Mouse (Mus musculus): ENCODE data around the gene Spc24.
A peak's percentile ranks its signal among the peaks of the same experiment; 100 is the strongest.
"Not testable (repeated sequence)": the region's sequence is repeated elsewhere in the genome, so short reads cannot be mapped to it uniquely, and the experiment has no call there.

Spc24 gene

GRCm38 (mm10) chr9:21784517-21785307, 24.6 kb upstream of the Spc24 start:
- no peak for DNase-seq (ENCODE audit: low read depth)

DNA sequence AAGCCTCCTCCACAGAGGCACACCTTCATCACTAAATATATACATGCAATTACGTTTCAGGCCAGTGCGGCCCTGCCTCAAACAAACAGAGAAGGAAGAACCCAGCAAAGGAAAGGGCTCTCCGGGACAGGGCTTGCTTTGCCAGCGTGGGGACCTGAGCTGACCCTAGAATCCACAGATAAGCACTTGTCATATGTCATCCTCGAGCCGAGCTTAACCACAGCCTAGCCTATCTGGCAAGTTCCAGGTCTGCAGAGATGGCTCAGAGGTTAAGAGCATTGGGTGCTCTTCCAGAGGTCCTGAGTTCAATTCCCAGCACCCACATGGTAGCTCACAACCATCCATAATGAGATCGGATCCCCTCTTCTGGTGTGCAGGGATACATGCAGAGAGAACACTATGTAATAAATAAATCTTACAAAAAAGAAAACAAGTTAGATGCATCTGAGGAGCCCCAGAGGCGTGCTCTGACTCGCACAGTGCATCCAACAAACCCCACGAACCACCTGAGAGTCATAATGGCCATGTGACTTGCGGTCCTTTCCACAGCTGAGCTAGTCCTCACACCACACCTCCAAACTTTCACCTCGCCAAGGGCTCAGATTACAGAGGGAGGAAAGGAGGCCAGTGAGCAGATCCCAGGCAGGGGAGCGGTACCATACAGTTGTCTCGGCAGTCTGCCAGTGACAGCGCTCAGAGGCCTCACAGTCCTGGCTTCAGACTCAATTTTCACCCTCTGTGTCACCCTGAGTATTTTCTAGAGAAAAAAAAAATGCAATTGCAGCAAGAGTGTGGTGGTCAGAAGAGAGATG, 21.8 kb upstream of the Spc24 start:
- no peak for DNase-seq (ENCODE audit: low read depth)

DNA sequence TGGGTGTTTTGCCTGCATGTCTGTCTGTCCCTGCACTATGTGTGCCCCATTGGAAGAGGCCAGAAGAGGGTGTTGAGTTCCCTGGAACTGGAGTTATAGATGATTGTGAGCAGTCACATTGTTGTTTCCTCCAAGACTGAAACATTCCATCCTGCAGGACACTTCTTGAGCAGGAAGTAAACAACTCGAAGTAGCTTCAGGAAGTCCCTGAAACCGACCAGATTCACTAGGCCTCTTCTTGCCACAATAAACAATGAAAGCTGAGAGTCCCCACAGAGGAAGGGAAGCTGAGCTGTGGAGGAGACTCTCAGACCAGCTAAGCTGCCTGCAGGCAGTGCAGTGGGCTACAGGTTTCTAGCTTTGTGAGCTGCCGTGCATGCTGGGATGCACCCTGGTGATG, 17.6 kb upstream of the Spc24 start:
- no peak for DNase-seq (ENCODE audit: low read depth)

DNA sequence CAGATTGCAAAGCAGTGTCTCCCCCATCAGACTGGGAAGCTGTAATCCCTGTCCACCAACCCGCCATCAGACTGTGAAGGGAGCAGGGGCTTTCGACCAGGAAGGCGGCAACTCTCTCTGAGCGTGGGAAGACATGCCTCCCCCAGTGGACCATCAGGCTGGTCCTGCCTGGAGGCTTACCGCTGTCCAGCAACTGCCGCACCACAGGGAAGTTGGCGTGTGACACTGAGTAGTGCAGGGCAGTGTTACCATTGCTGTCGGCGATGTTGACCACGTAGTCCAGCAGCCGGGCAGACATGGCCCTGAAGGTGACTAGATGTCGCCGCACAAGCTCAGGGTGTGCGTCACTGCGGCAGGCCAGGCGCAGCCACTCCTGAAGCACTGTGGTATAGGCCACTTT, 14.2 kb upstream of the Spc24 start:
- no peak for DNase-seq (ENCODE audit: low read depth)

GRCm38 (mm10) chr9:21773396-21773795, 13.3 kb upstream of the Spc24 start:
- DNase-seq (ENCODE audit: low read depth) = not testable (repeated sequence)

- no peak for DNase-seq (ENCODE audit: low read depth)
Measured at GRCm38 (mm10) chr9:21769558-21770183, 9.6 kb upstream of the Spc24 start.

DNA sequence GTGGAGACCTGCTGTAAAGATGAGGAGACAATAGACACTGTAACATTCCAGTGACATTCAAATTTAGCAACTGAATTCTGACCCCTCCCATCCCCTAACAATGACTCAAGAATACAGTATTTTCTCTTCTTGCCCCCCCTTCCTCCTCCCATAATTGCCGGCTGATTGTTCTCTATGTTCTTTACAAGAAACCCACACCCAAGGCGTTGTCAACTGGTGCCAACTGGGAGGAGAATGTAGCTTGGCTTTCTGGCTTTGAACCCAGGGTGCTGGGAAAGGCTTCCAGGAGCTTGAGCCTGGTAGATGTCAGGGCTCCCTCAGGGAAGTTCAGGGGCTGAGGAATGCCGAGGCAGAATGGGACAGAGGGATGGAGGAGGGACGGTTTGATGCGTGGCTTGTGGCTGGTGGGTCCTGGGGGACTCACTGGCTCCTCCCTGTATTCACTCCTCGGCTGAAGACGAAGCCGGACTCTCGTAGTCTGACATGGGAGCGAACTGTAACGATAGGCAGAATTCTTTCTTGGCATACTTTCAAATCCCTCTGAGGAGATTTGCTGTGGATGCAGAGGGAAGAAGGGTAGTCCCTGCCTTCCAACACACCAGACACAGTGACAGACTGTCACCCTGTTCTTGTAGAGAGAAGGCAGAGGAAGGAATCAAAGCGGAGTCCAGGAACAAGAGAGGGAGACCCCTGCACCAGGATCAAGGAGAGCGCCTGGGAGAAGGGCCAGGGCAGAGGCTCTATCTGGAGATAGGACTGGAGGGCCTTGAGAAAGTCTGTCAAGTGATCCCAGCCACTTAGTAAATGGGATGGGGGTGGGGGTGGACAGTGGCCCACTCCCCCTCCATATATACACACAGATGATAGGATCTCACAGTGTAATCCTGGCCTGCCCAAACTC, 8.7 kb upstream of the Spc24 start:
- no peak for DNase-seq (ENCODE audit: low read depth)

GRCm38 (mm10) chr9:21767896-21768295, 7.8 kb upstream of the Spc24 start:
- DNase-seq (ENCODE audit: low read depth) = no peak

- DNase-seq (ENCODE audit: low read depth) = no peak
Measured at GRCm38 (mm10) chr9:21764084-21764999, 4.2 kb upstream of the Spc24 start.

DNA sequence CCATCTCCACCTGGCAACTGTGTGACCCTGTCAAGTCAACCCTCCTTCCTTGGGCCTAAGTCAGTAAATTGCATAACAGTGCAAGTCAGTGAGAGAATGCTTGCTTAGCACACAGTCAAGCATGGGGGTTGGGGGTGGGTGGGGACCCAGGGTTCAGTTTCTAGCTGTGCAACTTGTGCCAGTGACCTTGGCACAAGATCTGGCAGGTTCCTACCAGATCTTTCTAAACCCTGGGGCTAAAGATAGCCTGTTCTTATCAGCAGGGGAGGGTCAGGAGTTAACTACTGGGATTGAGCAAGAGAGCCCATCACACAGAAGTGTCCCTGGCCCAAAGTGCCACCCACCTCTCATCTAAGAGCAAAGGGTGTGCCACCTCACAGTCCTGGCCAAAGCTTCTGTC, 2.0 kb upstream of the Spc24 start:
- DNase-seq (ENCODE audit: low read depth) = no peak

DNA sequence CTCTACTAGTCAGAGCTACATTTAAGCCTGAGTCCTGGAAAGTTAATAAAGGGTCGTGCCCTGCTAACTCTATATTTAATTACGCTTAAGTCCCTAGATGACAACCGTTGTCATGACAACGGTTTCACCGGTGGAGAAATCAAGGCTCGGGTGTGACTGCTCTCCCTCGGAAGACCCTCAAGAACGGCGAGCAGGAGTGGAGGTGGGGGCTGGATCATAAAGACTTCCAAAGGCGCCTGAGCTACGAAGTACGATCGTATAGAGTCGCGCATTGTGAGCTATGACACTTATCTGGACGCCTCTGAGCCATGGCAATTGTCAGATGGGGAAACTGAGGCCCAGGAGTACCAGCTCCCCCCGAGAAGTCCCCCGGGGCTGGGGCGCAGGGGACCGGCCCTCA, 385 bp downstream of the Spc24 start:
- no peak for DNase-seq (ENCODE audit: low read depth)

GRCm38 (mm10) chr9:21758576-21759529, 1.2 kb downstream of the Spc24 start:
- peak; percentile 23 for DNase-seq (ENCODE audit: low read depth)

GRCm38 (mm10) chr9:21754516-21755321, 5.4 kb downstream of the Spc24 start:
- DNase-seq (ENCODE audit: low read depth) = no peak

GRCm38 (mm10) chr9:21754003-21754402, 6.1 kb downstream of the Spc24 start:
- no peak for DNase-seq (ENCODE audit: low read depth)

- no peak for DNase-seq (ENCODE audit: low read depth)
Measured at GRCm38 (mm10) chr9:21752252-21752792, 7.8 kb downstream of the Spc24 start.

GRCm38 (mm10) chr9:21751347-21751746, 8.8 kb downstream of the Spc24 start:
- no peak for DNase-seq (ENCODE audit: low read depth)

- DNase-seq (ENCODE audit: low read depth) = no peak
Measured at GRCm38 (mm10) chr9:21750370-21750769, 9.7 kb downstream of the Spc24 start.

DNA sequence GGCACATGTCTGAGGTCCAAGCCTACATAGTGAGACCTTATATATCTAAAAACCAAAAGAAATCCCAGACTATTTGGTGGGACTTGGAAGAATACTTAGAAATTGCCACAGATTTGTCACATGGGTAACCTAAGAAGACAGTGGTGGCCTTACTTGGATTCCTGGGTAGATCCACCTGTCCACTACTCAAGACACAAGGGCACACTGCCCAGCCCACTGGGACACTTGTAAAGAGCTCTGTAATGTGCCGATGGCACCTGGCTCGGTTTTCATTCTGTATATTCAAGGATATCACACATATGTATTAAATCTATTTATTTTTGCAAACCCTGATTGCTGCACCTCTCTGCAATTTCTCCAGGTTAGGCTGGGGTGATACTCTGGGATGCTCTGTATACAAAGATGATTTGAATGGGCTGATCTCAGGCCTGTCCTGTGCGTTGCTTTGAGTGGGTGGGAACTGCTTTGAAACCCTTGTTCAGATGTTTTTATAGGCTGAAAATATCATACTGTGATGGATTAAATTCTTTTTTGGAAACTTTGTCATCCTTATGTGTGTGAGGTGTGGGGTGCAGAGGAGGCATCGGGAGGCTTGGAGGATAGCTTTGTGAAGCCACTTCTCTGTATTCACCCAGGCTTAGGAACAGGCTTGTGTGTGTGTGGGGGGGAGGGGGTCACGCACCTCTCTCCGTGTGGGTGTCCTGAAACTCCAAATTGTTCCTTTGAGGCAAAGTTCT, 10.6 kb downstream of the Spc24 start:
- DNase-seq (ENCODE audit: low read depth) = no peak
